Mouse (Mus musculus) spleen, adult 2 months (tissue): ENCODE results near the gene Slc1a6.

Experiments
- CTCF ChIP-seq: fragments of 200-500 bp; IDR thresholded peaks from 2 replicates; pipeline ENCODE4 v1.5.1; 2011; ENCODE audit warnings: mild to moderate bottlenecking, inconsistent platforms; ENCODE audit not compliant: insufficient read depth, insufficient read length, insufficient replicate concordance; ENCODE audit errors: extremely low read depth
- POLR2A ChIP-seq: fragments of 200-500 bp; IDR thresholded peaks from 2 replicates; pipeline ENCODE4 v1.6.1; 2011; ENCODE audit warnings: low read depth, low read length, inconsistent platforms

- TF ChIP-seq POLR2A: no peak
- TF ChIP-seq CTCF: no peak
These were observed 31.4 kb upstream of the Slc1a6 start for GRCm38 (mm10) chr10:78748946-78749345.
